Mouse (Mus musculus): ENCODE measurements around the gene Hspa4l.
"Not testable (repeated sequence)": the region's sequence is repeated elsewhere in the genome, so short reads cannot be mapped to it uniquely, and the experiment has no call there.

The Hspa4l gene

DNA sequence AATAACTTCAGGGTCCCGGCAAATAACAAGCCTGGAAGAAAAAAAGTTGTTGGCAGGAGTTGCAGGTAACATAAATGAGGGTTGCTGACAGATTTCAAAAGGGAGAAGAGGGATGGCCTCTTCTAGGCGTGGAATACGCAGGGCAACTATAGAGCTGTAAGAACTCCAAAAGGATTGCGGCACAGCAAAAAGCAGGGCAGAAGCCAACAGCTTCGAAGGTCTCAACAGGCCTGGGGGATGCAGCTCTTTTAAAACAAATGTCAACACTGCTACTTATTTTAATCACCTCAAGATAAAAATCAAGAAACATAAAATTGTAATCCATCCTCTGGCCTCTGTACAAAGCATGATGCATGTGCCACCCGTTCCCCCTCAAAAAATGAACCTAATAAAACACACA is 101.2 kb downstream of the Hspa4l start:
- DNase-seq: not testable (repeated sequence)
